Mouse (Mus musculus) CH12.LX (cell line): ENCODE results near the gene Stk40. TPM values are rescaled to one million over a fixed set of nuclear protein-coding genes. Genes with fewer than 3 reads are reported as not detected.

Experiments
- DNase-seq: peaks from one replicate; pipeline ENCODE4 v3.0.0-alpha.2; 2013; ENCODE audit errors: extremely low read depth
- H3K27ac ChIP-seq: 2 replicates; pipeline ENCODE4 v1.5.1; 2012; ENCODE audit warnings: low read depth, mild to moderate bottlenecking, control low read depth, moderate library complexity; ENCODE audit not compliant: insufficient read depth
- H3K27me3 ChIP-seq: replicated peaks from 2 replicates; pipeline ENCODE3; 2012; ENCODE audit warnings: inconsistent platforms
- H3K36me3 ChIP-seq, 2 experiments: replicated peaks in 1 of 2; 2 replicates each; pipeline versions ENCODE3 to v1.6.1; 2012; ENCODE audit warnings: inconsistent platforms in 1 of 2, low read length in 1 of 2, mild to moderate bottlenecking in 1 of 2, mixed read lengths in 1 of 2, moderate library complexity in 1 of 2; ENCODE audit not compliant: control insufficient read depth in 1 of 2, insufficient read depth in 1 of 2
- H3K4me1 ChIP-seq, 2 experiments: 2 replicates each; pipeline ENCODE4 v1.6.1; 2012; ENCODE audit warnings: inconsistent platforms in 1 of 2, moderate library complexity in 1 of 2; ENCODE audit not compliant: insufficient read depth in 2 of 2, control insufficient read depth in 1 of 2
- H3K4me2 ChIP-seq: 2 replicates; pipeline ENCODE4 v1.6.1; 2012; ENCODE audit warnings: low read depth, mild to moderate bottlenecking, control low read depth; ENCODE audit not compliant: poor library complexity, insufficient read depth, severe bottlenecking
- H3K4me3 ChIP-seq, 3 experiments: fragments of 150-350 bp in 1 of 3; sonication (generic) in 1 of 3; replicated peaks in 1 of 3; 2 replicates each; pipeline versions ENCODE3 to v1.5.1; 2011 to 2012; ENCODE audit warnings: low read depth in 2 of 3, low read length in 2 of 3, mild to moderate bottlenecking in 2 of 3, moderate library complexity in 2 of 3, control low read depth in 1 of 3, improper control_type of control experiment in 1 of 3, inconsistent platforms in 1 of 3, mixed read lengths in 1 of 3; ENCODE audit not compliant: poor library complexity in 1 of 3
- H3K79me2 ChIP-seq: replicated peaks from 2 replicates; pipeline ENCODE4 v1.6.1; 2012; ENCODE audit warnings: mild to moderate bottlenecking, moderate library complexity; ENCODE audit not compliant: control insufficient read depth, poor library complexity, insufficient read depth, severe bottlenecking; ENCODE audit errors: extremely low read depth
- H3K9ac ChIP-seq: 2 replicates; pipeline ENCODE4 v1.6.1; 2012; ENCODE audit warnings: low read depth, mild to moderate bottlenecking, control low read depth, moderate library complexity; ENCODE audit not compliant: insufficient read depth
- H3K9me3 ChIP-seq: replicated peaks from 2 replicates; pipeline ENCODE3; 2012; ENCODE audit warnings: low read length, inconsistent platforms, mixed read lengths
- BHLHE40 ChIP-seq: IDR thresholded peaks from 2 replicates; pipeline ENCODE4 v1.6.1; 2011; ENCODE audit warnings: mild to moderate bottlenecking, low read depth, low read length, improper control_type of control experiment
- CTCF ChIP-seq, 2 experiments: IDR thresholded peaks in 1 of 2; conservative IDR thresholded peaks in 1 of 2; 2 replicates each; pipeline ENCODE4 v1.5.1; 2011 to 2012; ENCODE audit warnings: low read depth in 2 of 2, low read length in 2 of 2, improper control_type of control experiment in 1 of 2, inconsistent platforms in 1 of 2, mild to moderate bottlenecking in 1 of 2, moderate library complexity in 1 of 2
- EP300 ChIP-seq: IDR thresholded peaks from 2 replicates; pipeline ENCODE4 v1.6.1; 2011; ENCODE audit warnings: low read length, improper control_type of control experiment
- ETS1 ChIP-seq: conservative IDR thresholded peaks from 2 replicates; pipeline ENCODE4 v1.6.1; 2012; ENCODE audit warnings: low read depth, mild to moderate bottlenecking, inconsistent platforms, low read length, improper control_type of control experiment, moderate library complexity
- GABPA ChIP-seq: IDR thresholded peaks from 2 replicates; pipeline ENCODE4 v1.6.1; 2012; ENCODE audit warnings: low read depth, low read length, improper control_type of control experiment, inconsistent platforms; ENCODE audit not compliant: insufficient replicate concordance
- IRF4 ChIP-seq: IDR thresholded peaks from 2 replicates; pipeline ENCODE4 v1.6.1; 2014; ENCODE audit warnings: low read depth, mild to moderate bottlenecking, inconsistent platforms, low read length, improper control_type of control experiment
- JUND ChIP-seq: conservative IDR thresholded peaks from 2 replicates; pipeline ENCODE4 v1.6.1; 2011; ENCODE audit warnings: low read depth, low read length, improper control_type of control experiment
- MEF2A ChIP-seq: IDR thresholded peaks from 2 replicates; pipeline ENCODE4 v1.6.1; 2014; ENCODE audit warnings: low read depth, mild to moderate bottlenecking, inconsistent platforms, low read length, improper control_type of control experiment, borderline replicate concordance
- MXI1 ChIP-seq: IDR thresholded peaks from 2 replicates; pipeline ENCODE4 v1.6.1; 2011; ENCODE audit warnings: mild to moderate bottlenecking, low read depth, low read length, improper control_type of control experiment
- NELFE ChIP-seq: IDR thresholded peaks from 2 replicates; pipeline ENCODE4 v1.6.1; 2011; ENCODE audit warnings: low read depth, low read length, improper control_type of control experiment
- POLR2A ChIP-seq: IDR thresholded peaks from 2 replicates; pipeline ENCODE4 v1.6.1; 2011; ENCODE audit warnings: low read depth, mild to moderate bottlenecking, improper control_type of control experiment, low read length
- POLR2AphosphoS2 ChIP-seq: IDR thresholded peaks from 2 replicates; pipeline ENCODE4 v1.6.1; 2011; ENCODE audit warnings: low read depth, low read length, improper control_type of control experiment
- RCOR1 ChIP-seq: conservative IDR thresholded peaks from 2 replicates; pipeline ENCODE4 v1.6.1; 2012; ENCODE audit warnings: low read depth, mild to moderate bottlenecking, inconsistent platforms, low read length, improper control_type of control experiment
- SMC3 ChIP-seq: IDR thresholded peaks from 2 replicates; pipeline ENCODE4 v1.6.1; 2011; ENCODE audit warnings: low read depth, low read length, improper control_type of control experiment
- TBP ChIP-seq: conservative IDR thresholded peaks from 2 replicates; pipeline ENCODE4 v1.6.1; 2011; ENCODE audit warnings: low read depth, low read length, improper control_type of control experiment
- UBTF ChIP-seq: IDR thresholded peaks from 2 replicates; pipeline ENCODE4 v1.6.1; 2012; ENCODE audit warnings: low read depth, mild to moderate bottlenecking, inconsistent platforms, low read length, improper control_type of control experiment, moderate library complexity
- USF1 ChIP-seq: IDR thresholded peaks from 2 replicates; pipeline ENCODE4 v1.6.1; 2014; ENCODE audit warnings: low read depth, mild to moderate bottlenecking, inconsistent platforms, low read length, improper control_type of control experiment
- USF2 ChIP-seq: conservative IDR thresholded peaks from 2 replicates; pipeline ENCODE4 v1.6.1; 2011; ENCODE audit warnings: low read depth, low read length, improper control_type of control experiment
- ZMIZ1 ChIP-seq: IDR thresholded peaks from 2 replicates; pipeline ENCODE4 v1.6.1; 2012; ENCODE audit warnings: low read depth, mild to moderate bottlenecking, inconsistent platforms, low read length, improper control_type of control experiment
- dilution Hi-C: fragments of 300-500 bp; cut with MboI; formaldehyde crosslinking; loops from 2 replicates; pipeline ENCODE4 v1.14.3; 2020; ENCODE audit warnings: low sequenced_read_pairs; ENCODE audit not compliant: extremely low pct_unique_long_range_greater_than_20kb, extremely low pct_ligation_motif_present
- in situ Hi-C: fragments of 300-500 bp; cut with MboI; formaldehyde crosslinking; loops from 3 replicates; pipeline ENCODE4 v1.14.3; 2019; ENCODE audit warnings: low sequenced_read_pairs, low pct_ligation_motif_present, low pct_unique_long_range_greater_than_20kb, mixed read lengths
- polyA plus RNA-seq: library from polyadenylated mRNA; unstranded; fragments of >175 nt; gene quantifications from 2 replicates; pipeline ENCODE4 v1.2.1, GENCODE M21; 2012; ENCODE audit warnings: low read depth; ENCODE audit not compliant: insufficient read length
- total RNA-seq, 2 experiments: library from RNA; depleted of rRNA; stranded (reverse); fragments of 300-350 nt in 1 of 2; fragments of >200 nt in 1 of 2; gene quantifications; 2 replicates each; pipeline ENCODE4 v1.2.3; 2012 to 2014

Gene Stk40
- total and polyA plus RNA-seq, 3 experiments: 8.6 to 33.0 (median 16.4) TPM

GRCm38 (mm10) chr4:126079266-126079665, 24.5 kb upstream of the Stk40 start:
- H3K9me3 ChIP-seq: no peaks in the 10 kb centered on the region
- no peak for DNase-seq
- H3K4me1 ChIP-seq: peaks cover 0 to 4% of the 10 kb centered on the region in 2 experiments; a peak in 3 of 4 replicates
- dilution Hi-C loops: no loop called here
- in situ Hi-C loops: loop anchor here (5.0 kb wide), 1 partner anchor 33 kb away; no protein-coding TSS in a partner anchor
- no peak overlapping the region for H3K27ac ChIP-seq
- no peak overlapping the region for H3K4me3 ChIP-seq
- TF ChIP-seq RCOR1 (no peak), MEF2A (no peak), IRF4 (no peak), USF2 (no peak), JUND (no peak), ETS1 (no peak), BHLHE40 (no peak), POLR2A (no peak), USF1 (no peak), MXI1 (no peak), SMC3 (no peak), ZMIZ1 (no peak), TBP (no peak), UBTF (no peak), POLR2AphosphoS2 (no peak), GABPA (no peak)
- TF ChIP-seq, all 38 proteins: peak for 0
- Histone ChIP-seq H3K36me3 (no peaks in the 10 kb centered on the region), H3K4me2 (no peak overlapping the region), H3K9ac (no peak overlapping the region), H3K79me2 (no peaks in the 10 kb centered on the region), H3K27me3 (no peaks in the 10 kb centered on the region)

DNA sequence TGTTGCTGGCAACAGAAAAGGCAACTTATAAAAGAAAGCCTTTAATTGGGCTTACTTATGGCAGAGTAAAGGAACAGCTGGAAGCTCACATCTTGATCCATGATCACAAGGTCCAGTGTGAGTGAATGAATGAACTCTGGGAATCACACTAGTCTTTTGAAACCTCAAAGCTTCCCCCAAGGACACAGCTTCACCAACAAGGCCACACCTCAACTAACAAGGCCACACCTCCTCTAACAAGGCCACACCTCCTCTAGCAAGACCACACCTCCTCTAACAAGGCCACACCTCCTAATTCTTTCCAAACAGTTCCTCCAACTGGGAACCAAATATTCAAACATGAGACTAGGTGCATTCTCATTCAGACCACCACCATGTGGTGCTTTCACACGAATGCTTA, 22.2 kb upstream of the Stk40 start:
- no peaks in the 10 kb centered on the region for H3K79me2 ChIP-seq
- H3K9ac ChIP-seq: no peak overlapping the region
- H3K27ac ChIP-seq: no peak overlapping the region
- H3K4me2 ChIP-seq: no peak overlapping the region
- no peaks in the 10 kb centered on the region for H3K36me3 ChIP-seq
- in situ Hi-C loops (no loop called here), dilution Hi-C loops (no loop called here)
- no peak overlapping the region for H3K4me3 ChIP-seq
- no peaks in the 10 kb centered on the region for H3K27me3 ChIP-seq
- DNase-seq: no peak
- no peaks in the 10 kb centered on the region for H3K9me3 ChIP-seq
- TF ChIP-seq CTCF (conservative IDR thresholded peaks at IDR 0.05 in 1 of 2, IDR thresholded peaks at IDR 0.05 in 1 of 2; ENCODE audit: low read depth in 2 of 2, low read length in 2 of 2) (no peak), EP300 (no peak), NELFE (no peak)
- peaks cover 0 to 6% of the 10 kb centered on the region in 2 experiments; a peak in 3 of 4 replicates for H3K4me1 ChIP-seq
